Mouse (Mus musculus) layer of hippocampus, adult 11-12 months (tissue): ENCODE data around the gene Gm17019.
"Not testable (repeated sequence)": the region's sequence is repeated elsewhere in the genome, so short reads cannot be mapped to it uniquely, and the experiment has no call there.

Experiments used
- DNase-seq: peaks from one replicate; pipeline ENCODE4 v3.0.0; 2022; ENCODE audit warnings: low spot score

The Gm17019 gene

GRCm38 (mm10) chr5:14996670-14997249, 36.0 kb downstream of the Gm17019 start:
- DNase-seq: not testable (repeated sequence)

- not testable (repeated sequence) for DNase-seq
These were observed 38.7 kb downstream of the Gm17019 start for GRCm38 (mm10) chr5:14994124-14994523.

- DNase-seq: not testable (repeated sequence)
These were observed 42.2 kb downstream of the Gm17019 start for GRCm38 (mm10) chr5:14990375-14991158.

GRCm38 (mm10) chr5:14986649-14987387, 46.0 kb downstream of the Gm17019 start:
- not testable (repeated sequence) for DNase-seq
